Mouse (Mus musculus) C2C12 (cell line): ENCODE measurements around the gene Adamts17. TPM values are rescaled to one million over a fixed set of nuclear protein-coding genes. Genes with fewer than 3 reads are reported as not detected.

Experiments
- H3K27me3 ChIP-seq: one replicate; pipeline ENCODE4 v1.6.1; 2011; ENCODE audit not compliant: control insufficient read depth, insufficient read depth, insufficient read length
- H3K36me3 ChIP-seq: one replicate; pipeline ENCODE4 v1.6.1; 2011; ENCODE audit not compliant: control insufficient read depth, insufficient read depth
- H3K4me3 ChIP-seq: one replicate; pipeline ENCODE4 v1.5.1; 2011; ENCODE audit warnings: mild to moderate bottlenecking, control low read depth; ENCODE audit not compliant: poor library complexity, insufficient read depth, severe bottlenecking
- H3K79me2 ChIP-seq: one replicate; pipeline ENCODE4 v1.6.1; 2011; ENCODE audit not compliant: control insufficient read depth, insufficient read depth
- H3K79me3 ChIP-seq: one replicate; pipeline ENCODE4 v1.6.1; 2011; ENCODE audit warnings: low read depth, control low read depth
- H3ac ChIP-seq: one replicate; pipeline ENCODE3; 2011; ENCODE audit warnings: low read depth; ENCODE audit not compliant: control insufficient read depth, insufficient read length
- CEBPB ChIP-seq: IDR thresholded peaks from one replicate; pipeline ENCODE4 v1.6.1; 2011; ENCODE audit warnings: low read depth, mild to moderate bottlenecking, control low read depth, moderate library complexity
- CTCF ChIP-seq: IDR thresholded peaks from one replicate; pipeline ENCODE4 v1.5.1; 2011; ENCODE audit not compliant: control insufficient read depth, insufficient read depth, insufficient read length
- FOSL1 ChIP-seq: IDR thresholded peaks from one replicate; pipeline ENCODE4 v1.8.0; 2011; ENCODE audit warnings: mild to moderate bottlenecking, low read length; ENCODE audit not compliant: poor library complexity, insufficient read depth, severe bottlenecking
- MAX ChIP-seq: IDR thresholded peaks from one replicate; pipeline ENCODE4 v1.6.1; 2011; ENCODE audit warnings: mild to moderate bottlenecking, control low read depth
- MYOD1 ChIP-seq: IDR thresholded peaks from one replicate; pipeline ENCODE4 v1.6.1; 2011; ENCODE audit warnings: low read depth; ENCODE audit not compliant: control insufficient read depth, insufficient read length
- MYOG ChIP-seq: IDR thresholded peaks from one replicate; pipeline ENCODE4 v1.6.1; 2011; ENCODE audit not compliant: control insufficient read depth, insufficient read length; ENCODE audit errors: extremely low read depth
- USF1 ChIP-seq: IDR thresholded peaks from one replicate; pipeline ENCODE4 v1.6.1; 2011; ENCODE audit warnings: low read depth, mild to moderate bottlenecking, control low read depth, moderate library complexity
- polyA plus RNA-seq: library from polyadenylated mRNA; unstranded; fragments of >200 nt; fragmentation: generic; extraction: Trizol; gene quantifications from one replicate; pipeline ENCODE4 v1.2.1, GENCODE M21; 2012; ENCODE audit warnings: missing spikeins

The Adamts17 gene
- polyA plus RNA-seq, 1 experiment: 0.04 TPM

DNA sequence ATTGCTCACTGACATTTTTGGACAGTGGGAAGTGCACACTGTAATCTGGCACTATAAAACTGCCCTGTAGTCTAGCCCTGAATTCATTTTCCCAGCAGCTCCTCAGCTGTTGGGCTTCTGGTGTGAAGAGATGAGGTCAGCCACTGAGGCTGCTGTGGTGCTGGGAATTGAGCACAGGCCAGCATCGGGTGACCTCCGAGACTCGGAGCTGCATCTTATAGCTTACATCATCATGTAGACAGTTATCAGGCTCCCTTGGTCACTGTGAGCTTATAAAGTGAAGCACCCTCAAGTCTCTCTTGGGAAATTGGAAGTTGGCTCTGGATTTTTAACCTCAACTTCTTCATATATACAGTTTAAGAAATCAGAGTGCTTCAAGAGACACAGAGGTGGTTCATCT lies 84.1 kb downstream of the Adamts17 start:
- no peaks in the 10 kb centered on the region for H3K36me3 ChIP-seq
- H3K79me3 ChIP-seq: no peaks in the 10 kb centered on the region
- no peak for TF ChIP-seq MYOD1
- no peak for TF ChIP-seq CEBPB
- TF ChIP-seq FOSL1: no peak
- no peaks in the 10 kb centered on the region for H3K27me3 ChIP-seq
- no peak overlapping the region for H3K4me3 ChIP-seq
- no peaks in the 10 kb centered on the region for H3K79me2 ChIP-seq
- H3ac ChIP-seq: no peak overlapping the region

DNA sequence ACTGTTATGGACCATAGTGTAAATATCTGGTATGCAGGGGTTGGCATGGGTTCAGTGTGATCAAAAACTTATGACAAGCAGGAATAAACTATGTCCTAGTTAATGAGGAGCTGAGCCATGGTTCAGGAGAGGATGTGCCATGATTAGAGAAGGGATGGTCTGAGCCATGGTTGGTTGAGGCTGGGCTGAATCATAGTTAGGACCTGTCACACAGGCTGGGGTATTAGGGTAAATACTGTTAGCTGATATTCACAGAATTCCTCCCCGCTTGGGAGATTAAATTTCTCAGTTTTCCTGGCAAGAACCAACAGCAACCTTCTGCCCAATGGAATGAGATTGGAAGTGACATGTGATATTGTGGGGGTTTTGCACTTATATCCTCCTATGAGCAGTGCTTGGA lies 84.6 kb downstream of the Adamts17 start:
- Histone ChIP-seq H3K36me3 (no peaks in the 10 kb centered on the region), H3ac (no peak overlapping the region), H3K27me3 (no peaks in the 10 kb centered on the region), H3K4me3 (no peak overlapping the region), H3K79me2 (no peaks in the 10 kb centered on the region), H3K79me3 (no peaks in the 10 kb centered on the region)
- TF ChIP-seq MYOD1: no peak
- no peak for TF ChIP-seq USF1
- TF ChIP-seq MYOG: no peak
- no peak for TF ChIP-seq FOSL1
- TF ChIP-seq CTCF: no peak
- TF ChIP-seq MAX: no peak
- no peak for TF ChIP-seq CEBPB

- no peak overlapping the region for H3K4me3 ChIP-seq
- no peak overlapping the region for H3ac ChIP-seq
- no peak for TF ChIP-seq MAX
- TF ChIP-seq FOSL1: no peak
- TF ChIP-seq MYOD1: no peak
- TF ChIP-seq CTCF: no peak
- no peaks in the 10 kb centered on the region for H3K79me2 ChIP-seq
- no peaks in the 10 kb centered on the region for H3K79me3 ChIP-seq
- no peaks in the 10 kb centered on the region for H3K36me3 ChIP-seq
- H3K27me3 ChIP-seq: no peaks in the 10 kb centered on the region
Observed at GRCm38 (mm10) chr7:66929263-66929662, 89.7 kb downstream of the Adamts17 start.

DNA sequence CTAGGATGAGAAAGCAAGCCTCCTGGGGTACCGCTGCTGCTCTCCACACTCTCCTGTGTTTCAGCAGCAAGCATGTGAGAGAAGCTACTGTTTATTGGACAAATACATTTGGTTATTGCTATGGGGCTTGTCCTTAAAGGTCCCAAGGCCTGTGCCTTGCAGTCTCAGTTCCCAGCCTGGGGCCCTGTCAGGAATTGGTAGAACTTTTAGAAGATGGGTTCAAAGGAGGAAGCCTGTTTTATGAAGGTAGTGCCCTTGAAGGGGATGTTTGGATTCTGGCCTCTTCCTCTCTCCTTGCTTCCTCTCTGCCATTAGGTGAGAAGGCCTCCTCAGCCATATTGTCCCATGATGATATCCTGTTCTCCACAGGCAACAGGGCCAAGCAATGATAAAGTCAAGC lies 91.8 kb downstream of the Adamts17 start:
- H3K79me3 ChIP-seq: no peaks in the 10 kb centered on the region
- H3K4me3 ChIP-seq: no peak overlapping the region
- H3K79me2 ChIP-seq: no peaks in the 10 kb centered on the region
- TF ChIP-seq USF1: no peak
- H3K27me3 ChIP-seq: no peaks in the 10 kb centered on the region
- H3ac ChIP-seq: no peak overlapping the region
- no peaks in the 10 kb centered on the region for H3K36me3 ChIP-seq

GRCm38 (mm10) chr7:66933251-66933650 lies 93.7 kb downstream of the Adamts17 start:
- Histone ChIP-seq H3ac (no peak overlapping the region), H3K27me3 (peaks cover 3% of the 10 kb centered on the region), H3K79me3 (no peaks in the 10 kb centered on the region), H3K36me3 (no peaks in the 10 kb centered on the region), H3K4me3 (no peak overlapping the region), H3K79me2 (no peaks in the 10 kb centered on the region)
- TF ChIP-seq CEBPB (no peak), MYOG (no peak), MAX (no peak), CTCF (no peak), MYOD1 (no peak), FOSL1 (no peak), USF1 (no peak)

DNA sequence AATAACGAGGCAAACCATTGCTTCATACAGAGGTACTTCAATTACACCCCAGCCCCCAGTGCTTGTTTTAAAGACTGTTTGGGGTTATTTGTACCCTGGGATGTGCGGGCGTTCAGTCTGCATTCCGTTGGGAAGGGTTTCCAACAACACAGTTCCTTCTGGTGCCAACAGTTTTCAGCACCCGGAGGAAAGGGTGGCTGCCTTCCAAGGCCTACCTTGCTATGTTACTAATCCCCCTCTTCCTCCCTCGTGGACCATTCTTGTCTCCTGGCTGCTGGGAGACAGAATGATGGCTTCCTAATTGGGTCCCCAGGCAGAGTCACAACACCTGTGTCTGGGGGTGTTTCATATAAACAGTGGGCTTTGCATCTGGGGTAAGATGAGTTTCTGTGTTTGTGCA lies 94.5 kb downstream of the Adamts17 start:
- Histone ChIP-seq H3K27me3 (peaks cover 3% of the 10 kb centered on the region), H3ac (no peak overlapping the region), H3K36me3 (no peaks in the 10 kb centered on the region), H3K79me3 (no peaks in the 10 kb centered on the region), H3K4me3 (no peak overlapping the region), H3K79me2 (no peaks in the 10 kb centered on the region)
- no peak for TF ChIP-seq CEBPB
- no peak for TF ChIP-seq USF1
- TF ChIP-seq MAX: no peak
- no peak for TF ChIP-seq CTCF
- TF ChIP-seq MYOG: no peak
- TF ChIP-seq FOSL1: no peak
- TF ChIP-seq MYOD1: no peak
